Mouse (Mus musculus): ENCODE measurements around the gene Olfr596. TPM values are rescaled to one million over a fixed set of nuclear protein-coding genes. Genes with fewer than 3 reads are reported as not detected.

Gene Olfr596
- total RNA-seq (2023), result not detected

GRCm38 (mm10) chr7:103305348-103305747 is at the start of gene Olfr596:
Gene Olfr596, plus strand, starts transcription at chr7:103305648.

GRCm38 (mm10) chr7:103316015-103316414 is 10.6 kb downstream of the Olfr596 start, which contains the start of gene Olfr597:
Gene Olfr597, plus strand, starts transcription at chr7:103316315.

GRCm38 (mm10) chr7:103323268-103323667 is 17.8 kb downstream of the Olfr596 start, which contains the start of gene Olfr598:
Gene Olfr598, plus strand, starts transcription at chr7:103323568.

GRCm38 (mm10) chr7:103335617-103336016 is 30.2 kb downstream of the Olfr596 start, which contains the start of gene Olfr599:
Gene Olfr599, plus strand, starts transcription at chr7:103335917.

GRCm38 (mm10) chr7:103349569-103349968 is 44.1 kb downstream of the Olfr596 start, which contains the start of gene Olfr600:
Gene Olfr600, minus strand, starts transcription at chr7:103349669.

Other genes with a start within 250 kb of the Olfr596 start
- not detected for gene Olfr584, start 223.8 kb upstream of the Olfr596 start, total RNA-seq (2023)
- not detected for gene Olfr585, start 207.9 kb upstream of the Olfr596 start, total RNA-seq (2023)
- not detected for gene Olfr586, start 180.0 kb upstream of the Olfr596 start, total RNA-seq (2023)
- not detected for gene Olfr588-ps1, start 164.8 kb upstream of the Olfr596 start, total RNA-seq (2023)
- gene Olfr589, start 149.3 kb upstream of the Olfr596 start, total RNA-seq (2023), result not detected
- not detected for gene Olfr591, start 127.3 kb upstream of the Olfr596 start, total RNA-seq (2023)
- gene Olfr592, start 120.8 kb upstream of the Olfr596 start, total RNA-seq (2023), result not detected
- not detected for gene Olfr593, start 93.8 kb upstream of the Olfr596 start, total RNA-seq (2023)
- gene Olfr594, start 88.7 kb upstream of the Olfr596 start, total RNA-seq (2023), result not detected
- not detected for gene Usp17ld, start 53.1 kb upstream of the Olfr596 start, total RNA-seq (2023)
- gene Olfr597, start 10.7 kb downstream of the Olfr596 start, total RNA-seq (2023), result not detected
- gene Olfr598, start 17.9 kb downstream of the Olfr596 start, total RNA-seq (2023), result not detected
- not detected for gene Olfr599, start 30.3 kb downstream of the Olfr596 start, total RNA-seq (2023)
- gene Olfr600, start 44.0 kb downstream of the Olfr596 start, total RNA-seq (2023), result not detected
- not detected for gene Olfr601, start 57.0 kb downstream of the Olfr596 start, total RNA-seq (2023)
- gene Olfr603, start 80.5 kb downstream of the Olfr596 start, total RNA-seq (2023), result not detected
- gene Usp17lc, start 109.4 kb downstream of the Olfr596 start, total RNA-seq (2023), result not detected
- not detected for gene Olfr605, start 139.8 kb downstream of the Olfr596 start, total RNA-seq (2023)
- not detected for gene Olfr606, start 143.4 kb downstream of the Olfr596 start, total RNA-seq (2023)
- gene Olfr607, start 158.5 kb downstream of the Olfr596 start, total RNA-seq (2023), result not detected
- gene Olfr608, start 164.2 kb downstream of the Olfr596 start, total RNA-seq (2023), result not detected
- not detected for gene Olfr609, start 192.4 kb downstream of the Olfr596 start, total RNA-seq (2023)
- not detected for gene Olfr610, start 206.5 kb downstream of the Olfr596 start, total RNA-seq (2023)
- gene Olfr611, start 215.2 kb downstream of the Olfr596 start, total RNA-seq (2023), result not detected
- gene Olfr612, start 237.1 kb downstream of the Olfr596 start, total RNA-seq (2023), result not detected
- not detected for gene Olfr613, start 242.4 kb downstream of the Olfr596 start, total RNA-seq (2023)

Measured in B cell, adult 67 days (primary cell).